Mouse (Mus musculus) thymus, adult 2 months (tissue): Measurements from ENCODE around the gene Dscam.

Source experiments
- CTCF ChIP-seq: fragments of 200-500 bp; IDR thresholded peaks from 2 replicates; pipeline ENCODE4 v1.5.1; 2012; ENCODE audit warnings: mild to moderate bottlenecking, control low read depth, low read length, moderate library complexity, borderline replicate concordance; ENCODE audit not compliant: control insufficient read depth, poor library complexity, insufficient read depth; ENCODE audit errors: extremely low read depth
- POLR2A ChIP-seq: fragments of 200-500 bp; IDR thresholded peaks from 2 replicates; pipeline ENCODE4 v1.6.1; 2012; ENCODE audit warnings: mild to moderate bottlenecking, low read length, control low read depth, moderate library complexity; ENCODE audit not compliant: control insufficient read depth, poor library complexity, insufficient read depth; ENCODE audit errors: extremely low read depth

- TF ChIP-seq POLR2A (no peak), CTCF (no peak)
Observed at GRCm38 (mm10) chr16:96758381-96758780, 412.2 kb downstream of the Dscam start.
